In genomic region chr7:35235308-35235707, GRCm38 (mm10) we compare ENCODE assay signal across 8 mouse cellular contexts. TPM values are rescaled to one million over a fixed set of nuclear protein-coding genes. Genes with fewer than 3 reads are reported as not detected.
DNase-seq lines count a peak whose midpoint lies in the region; ATAC-seq and TF ChIP-seq lines count a peak whose summit lies in the region.

No protein-coding gene starts in this region.

- H3K4me3 ChIP-seq in intestine, embryonic 16.5 days (ENCODE audit: low read length) = peak overlapping the region; percentile 37
- H3K4me3 ChIP-seq in spleen, adult 2 months (ENCODE audit: extremely low read depth, insufficient read depth, insufficient read length) = peak overlapping the region; percentile 45; the same call in 1 of the 2 replicates

- DNase-seq in urinary bladder, postnatal 14 days (ENCODE audit: low spot score) = peak; percentile 57
- DNase-seq in urinary bladder, adult 2 months (ENCODE audit: low spot score) = no peak
- peak; percentile 51 to 72 for DNase-seq in cerebellum, postnatal 25 days
- peak; percentile 71 to 94 for DNase-seq in left cerebral cortex, postnatal 14 days (ENCODE audit: low spot score in 2 of 2)
- DNase-seq in mesoderm, embryonic 11.5 days (ENCODE audit: low read depth, low spot score) = peak; percentile 80
- DNase-seq in spleen, adult 2 months (ENCODE audit: low read depth in 1 of 2, low spot score in 2 of 2) = peak; percentile 29 to 71

- ATAC-seq in granulocyte monocyte progenitor cell, adult 5-6 weeks (replicated peaks; ENCODE audit: poor library complexity, severe bottlenecking) = peak; percentile 34; the same call in 1 of the 2 replicates
- ATAC-seq in intestine, embryonic 16.5 days = peak; percentile 69

- H3K36me3 ChIP-seq in intestine, embryonic 16.5 days (ENCODE audit: control insufficient read depth, insufficient read depth, low read length) = no peaks in the 10 kb centered on the region
- no peaks in the 10 kb centered on the region for H3K36me3 ChIP-seq in spleen, adult 2 months (ENCODE audit: control insufficient read depth, insufficient read depth, low read length)

- H3K4me2 ChIP-seq in intestine, embryonic 16.5 days (ENCODE audit: low read depth, low read length) = peak overlapping the region; percentile 50

- no peak for TF ChIP-seq POLR2A in spleen, adult 2 months (IDR thresholded peaks at IDR 0.05; ENCODE audit: low read depth, low read length)

- 0 out of 2 replicates have a peak, but pooled peaks cover 3% of the 10 kb centered on the region for H3K4me1 ChIP-seq in intestine, embryonic 16.5 days (ENCODE audit: control insufficient read depth, insufficient read depth, low read length)
- H3K4me1 ChIP-seq in spleen, adult 2 months (ENCODE audit: control insufficient read depth, insufficient read depth, insufficient read length) = no peaks in the 10 kb centered on the region

- no peak for TF ChIP-seq CTCF in spleen, adult 2 months (IDR thresholded peaks at IDR 0.05; ENCODE audit: extremely low read depth, insufficient read depth, insufficient read length, insufficient replicate concordance)

- H3K27me3 ChIP-seq in intestine, embryonic 16.5 days (replicated peaks; ENCODE audit: control insufficient read depth, insufficient read depth, low read length) = no peaks in the 10 kb centered on the region
- no peaks in the 10 kb centered on the region for H3K27me3 ChIP-seq in spleen, adult 2 months (ENCODE audit: control insufficient read depth, insufficient read depth, low read length)

- 0 out of 2 replicates have a peak, but pooled peaks cover 2% of the 10 kb centered on the region for H3K9me3 ChIP-seq in intestine, embryonic 16.5 days (ENCODE audit: control insufficient read depth, low read length)

- intact Hi-C loops in left cerebral cortex, postnatal 14 days (cut with DNase I) = no loop called here

- H3K27ac ChIP-seq in intestine, embryonic 16.5 days (ENCODE audit: low read length) = peak overlapping the region; percentile 20; the same call in 1 of the 2 replicates
- no peak overlapping the region for H3K27ac ChIP-seq in spleen, adult 2 months (ENCODE audit: insufficient read depth, low read length)

- 20% methylated on average over 9 of the region's 9 CpGs for WGBS in intestine, embryonic 16.5 days
- 33% methylated on average over 9 of the region's 9 CpGs for WGBS in spleen, adult 2 months

- peak overlapping the region; percentile 46 for H3K9ac ChIP-seq in intestine, embryonic 16.5 days (ENCODE audit: low read depth, low read length)

RNA-seq across cellular contexts. Expression of gene Lrp3, which starts 20.0 kb away (rescaled TPM):
- 13.3 and 19.3 TPM in 2 replicates for polyA plus RNA-seq in urinary bladder, adult 2 months (2012; rRNA removed)
- not detected in 2 replicates for total RNA-seq in granulocyte monocyte progenitor cell, adult 5-6 weeks (2014; fragmentation: Nextera tagmentation)
- total RNA-seq in granulocyte monocyte progenitor cell, adult 5-6 weeks (2017) = not detected in 2 replicates
- 2.8 and 3.3 TPM in 2 replicates for polyA plus RNA-seq in intestine, embryonic 16.5 days (2015; fragmentation: Nextera tagmentation; extraction: Ambion mirVana)
- 10 to 100 TPM; 83.8 to 84.6 TPM for total RNA-seq in left cerebral cortex, postnatal 14 days (2021)
- 3.1 and 3.6 TPM in 2 replicates for polyA plus RNA-seq in spleen, adult 2 months (2012; rRNA removed)

RNA-seq across cellular contexts. Expression of gene Slc7a10, which starts 49.1 kb away (rescaled TPM):
- polyA plus RNA-seq in urinary bladder, adult 2 months (2012; rRNA removed) = 3.7 and 7.7 TPM in 2 replicates
- not detected in 2 replicates for total RNA-seq in granulocyte monocyte progenitor cell, adult 5-6 weeks (2014; fragmentation: Nextera tagmentation)
- total RNA-seq in granulocyte monocyte progenitor cell, adult 5-6 weeks (2017) = not detected in 2 replicates
- polyA plus RNA-seq in intestine, embryonic 16.5 days (2015; fragmentation: Nextera tagmentation; extraction: Ambion mirVana) = 0.99 and 1.2 TPM in 2 replicates
- total RNA-seq in left cerebral cortex, postnatal 14 days (2021) = 10 to 100 TPM; 45.4 to 48.0 TPM
- polyA plus RNA-seq in spleen, adult 2 months (2012; rRNA removed) = 1.3 and 1.5 TPM in 2 replicates
